Mouse (Mus musculus) urinary bladder, adult 2 months (tissue): ENCODE measurements around the gene Wipf3. TPM values are rescaled to one million over a fixed set of nuclear protein-coding genes. Genes with fewer than 3 reads are reported as not detected.

Source experiments
- DNase-seq: peaks from one replicate; pipeline ENCODE4 v3.0.0; 2022; ENCODE audit warnings: low spot score
- polyA plus RNA-seq: library from polyadenylated mRNA; depleted of rRNA; stranded (reverse); fragments of >200 nt; gene quantifications from 2 replicates; pipeline ENCODE4 v1.2.3, GENCODE M21; 2012

Gene Wipf3
- polyA plus RNA-seq, 1 experiment: 0.95 TPM

- no peak for DNase-seq
These were observed 2.8 kb downstream of the Wipf3 start for GRCm38 (mm10) chr6:54432191-54432590.

GRCm38 (mm10) chr6:54432806-54433545 lies 3.6 kb downstream of the Wipf3 start:
- DNase-seq: no peak

GRCm38 (mm10) chr6:54434171-54434570 lies 4.8 kb downstream of the Wipf3 start:
- DNase-seq: no peak

GRCm38 (mm10) chr6:54435663-54436062 lies 6.3 kb downstream of the Wipf3 start:
- DNase-seq: no peak

GRCm38 (mm10) chr6:54436286-54436685 lies 6.9 kb downstream of the Wipf3 start:
- DNase-seq: no peak

- DNase-seq: no peak
These were observed 9.1 kb downstream of the Wipf3 start for GRCm38 (mm10) chr6:54438510-54438909.

- no peak for DNase-seq
These were observed 11.3 kb downstream of the Wipf3 start for GRCm38 (mm10) chr6:54440658-54441057.

- no peak for DNase-seq
These were observed 14.3 kb downstream of the Wipf3 start for GRCm38 (mm10) chr6:54443657-54444056.

- no peak for DNase-seq
These were observed 14.7 kb downstream of the Wipf3 start for GRCm38 (mm10) chr6:54444086-54444485.

- no peak for DNase-seq
These were observed 15.9 kb downstream of the Wipf3 start for GRCm38 (mm10) chr6:54445249-54445818.

GRCm38 (mm10) chr6:54447353-54447752 lies 17.9 kb downstream of the Wipf3 start:
- DNase-seq: no peak

- DNase-seq: no peak
These were observed 30.3 kb downstream of the Wipf3 start for GRCm38 (mm10) chr6:54459661-54460060.

- DNase-seq: no peak
These were observed 30.9 kb downstream of the Wipf3 start for GRCm38 (mm10) chr6:54460172-54460914.

- DNase-seq: no peak
These were observed 31.7 kb downstream of the Wipf3 start for GRCm38 (mm10) chr6:54460915-54461671.

- no peak for DNase-seq
These were observed 33.4 kb downstream of the Wipf3 start for GRCm38 (mm10) chr6:54462766-54463165.

GRCm38 (mm10) chr6:54463701-54464458 lies 34.5 kb downstream of the Wipf3 start:
- DNase-seq: no peak

GRCm38 (mm10) chr6:54464926-54465325 lies 35.5 kb downstream of the Wipf3 start:
- no peak for DNase-seq

GRCm38 (mm10) chr6:54467371-54467770 lies 38.0 kb downstream of the Wipf3 start:
- no peak for DNase-seq

GRCm38 (mm10) chr6:54471866-54472265 lies 42.5 kb downstream of the Wipf3 start:
- no peak for DNase-seq

- no peak for DNase-seq
These were observed 43.7 kb downstream of the Wipf3 start for GRCm38 (mm10) chr6:54472846-54473715.
